Mouse (Mus musculus): Measurements from ENCODE around the gene Cdh4. TPM values are rescaled to one million over a fixed set of nuclear protein-coding genes. Genes with fewer than 3 reads are reported as not detected.

The Cdh4 gene
- total and polyA plus RNA-seq, 2 experiments from 2014 or later = 58.9 to 84.0 TPM

GRCm38 (mm10) chr2:179600347-179600746 lies 158.1 kb downstream of the Cdh4 start:
- 88% methylated on average over 2 of the region's 2 CpGs for WGBS
- Histone ChIP-seq H3K36me3 (ENCODE audit: insufficient read depth) (no peaks in the 10 kb centered on the region), H3K4me3 (ENCODE audit: low read depth, low read length) (no peak overlapping the region), H3K4me1 (ENCODE audit: insufficient read depth) (peaks cover 10% of the 10 kb centered on the region), H3K27me3 (ENCODE audit: insufficient read depth, low read length) (no peaks in the 10 kb centered on the region), H3K27ac (ENCODE audit: low read depth, low read length) (no peak overlapping the region), H3K9ac (no peak overlapping the region), H3K4me2 (ENCODE audit: low read depth) (no peak overlapping the region), H3K9me3 (ENCODE audit: low read length) (no peaks in the 10 kb centered on the region)
- ATAC-seq (no peak; the same call in 1 of the 2 replicates), DNase-seq (no peak)
- TF ChIP-seq CTCF (IDR thresholded peaks at IDR 0.05; ENCODE audit: low read depth) = no peak

GRCm38 (mm10) chr2:179601167-179601566 lies 158.9 kb downstream of the Cdh4 start:
- no peak overlapping the region for H3K9ac ChIP-seq
- 89% methylated on average over 9 of the region's 9 CpGs for WGBS
- ATAC-seq (no peak), DNase-seq (no peak)
- H3K4me1 ChIP-seq (ENCODE audit: insufficient read depth) = peaks cover 10% of the 10 kb centered on the region
- H3K36me3 ChIP-seq (ENCODE audit: insufficient read depth) = no peaks in the 10 kb centered on the region
- no peak overlapping the region for H3K4me3 ChIP-seq (ENCODE audit: low read depth, low read length)
- TF ChIP-seq CTCF (IDR thresholded peaks at IDR 0.05; ENCODE audit: low read depth) = no peak
- no peak overlapping the region for H3K4me2 ChIP-seq (ENCODE audit: low read depth)
- no peak overlapping the region for H3K27ac ChIP-seq (ENCODE audit: low read depth, low read length)
- H3K9me3 ChIP-seq (ENCODE audit: low read length) = no peaks in the 10 kb centered on the region
- no peaks in the 10 kb centered on the region for H3K27me3 ChIP-seq (ENCODE audit: insufficient read depth, low read length)

DNA sequence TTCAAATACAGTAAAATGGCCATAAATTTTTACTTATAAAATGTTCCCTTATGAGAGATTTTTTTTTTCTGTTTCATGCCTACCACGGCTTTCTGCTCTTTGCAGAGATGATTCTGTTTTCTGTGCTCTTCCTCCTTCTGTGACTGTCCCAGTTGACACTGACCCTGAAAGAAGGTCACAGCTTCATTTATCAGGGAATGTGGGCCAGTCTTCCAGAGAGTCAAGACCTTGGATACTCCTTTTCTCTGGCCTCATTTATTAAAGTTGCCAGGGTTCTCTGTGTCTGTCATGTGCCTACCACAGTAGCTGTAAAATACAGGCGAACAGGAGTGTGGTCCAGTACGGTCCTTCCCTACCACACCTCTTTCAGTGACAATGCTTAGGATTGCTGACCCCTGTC lies 162.5 kb downstream of the Cdh4 start:
- H3K4me1 ChIP-seq (ENCODE audit: insufficient read depth) = no peaks in the 10 kb centered on the region
- H3K4me2 ChIP-seq (ENCODE audit: low read depth) = no peak overlapping the region
- H3K9me3 ChIP-seq (ENCODE audit: low read length) = no peaks in the 10 kb centered on the region
- DNase-seq (no peak), ATAC-seq (no peak)
- H3K9ac ChIP-seq = no peak overlapping the region
- 84% methylated on average over 3 of the region's 3 CpGs for WGBS
- TF ChIP-seq CTCF (IDR thresholded peaks at IDR 0.05; ENCODE audit: low read depth) = no peak
- no peak overlapping the region for H3K4me3 ChIP-seq (ENCODE audit: low read depth, low read length)
- no peaks in the 10 kb centered on the region for H3K27me3 ChIP-seq (ENCODE audit: insufficient read depth, low read length)
- H3K27ac ChIP-seq (ENCODE audit: low read depth, low read length) = no peak overlapping the region
- no peaks in the 10 kb centered on the region for H3K36me3 ChIP-seq (ENCODE audit: insufficient read depth)

DNA sequence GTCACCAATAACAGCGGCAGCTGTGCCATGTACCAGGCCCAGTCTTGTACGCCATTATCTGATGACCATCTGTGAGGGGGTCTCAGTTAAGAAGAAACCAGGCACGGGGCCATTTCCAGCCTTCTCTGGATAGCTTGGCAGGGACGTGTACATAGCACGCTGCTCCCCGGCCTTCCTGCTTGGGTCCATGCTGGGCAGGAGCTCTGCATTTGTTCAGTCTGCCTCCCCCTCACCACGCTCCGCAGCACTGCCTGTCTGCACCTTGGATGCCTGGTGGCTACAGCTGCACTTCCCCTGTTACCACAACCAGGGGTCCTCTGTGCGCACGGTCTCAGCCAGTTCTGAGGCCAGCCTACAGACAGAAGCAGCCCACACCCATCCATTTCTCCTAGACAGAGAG lies 163.0 kb downstream of the Cdh4 start:
- no peak overlapping the region for H3K27ac ChIP-seq (ENCODE audit: low read depth, low read length)
- 0 out of 2 replicates have a peak, but pooled peaks have one; percentile 2 for TF ChIP-seq CTCF (IDR thresholded peaks at IDR 0.05; ENCODE audit: low read depth)
- no peak for DNase-seq
- no peaks in the 10 kb centered on the region for H3K4me1 ChIP-seq (ENCODE audit: insufficient read depth)
- no peaks in the 10 kb centered on the region for H3K27me3 ChIP-seq (ENCODE audit: insufficient read depth, low read length)
- no peaks in the 10 kb centered on the region for H3K36me3 ChIP-seq (ENCODE audit: insufficient read depth)
- no peaks in the 10 kb centered on the region for H3K9me3 ChIP-seq (ENCODE audit: low read length)
- peak; percentile 73 for ATAC-seq
- 49% methylated on average over 10 of the region's 10 CpGs for WGBS
- no peak overlapping the region for H3K4me3 ChIP-seq (ENCODE audit: low read depth, low read length)
- H3K9ac ChIP-seq = no peak overlapping the region
- no peak overlapping the region for H3K4me2 ChIP-seq (ENCODE audit: low read depth)

DNA sequence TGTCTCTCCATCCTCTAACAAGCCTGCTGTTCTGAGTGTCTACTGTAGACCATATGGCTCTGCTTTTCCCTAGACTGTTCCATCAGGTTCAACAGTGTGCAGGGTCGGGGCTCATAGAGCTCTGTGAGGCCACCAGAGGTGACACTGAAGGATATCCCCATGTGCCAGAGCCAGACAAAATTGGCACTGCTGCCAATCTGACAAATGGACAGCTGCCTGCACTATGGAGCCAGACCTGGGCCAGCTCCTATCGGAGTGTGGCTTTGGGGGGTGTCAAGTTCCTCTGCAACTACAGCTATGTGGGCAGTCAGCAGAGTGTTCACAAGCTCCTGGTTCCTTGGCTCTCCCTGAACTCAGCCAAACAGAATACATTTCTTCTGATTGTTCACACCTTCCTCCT lies 164.1 kb downstream of the Cdh4 start:
- no peaks in the 10 kb centered on the region for H3K27me3 ChIP-seq (ENCODE audit: insufficient read depth, low read length)
- no peak overlapping the region for H3K27ac ChIP-seq (ENCODE audit: low read depth, low read length)
- ATAC-seq (no peak), DNase-seq (no peak)
- no peak overlapping the region for H3K4me3 ChIP-seq (ENCODE audit: low read depth, low read length)
- 72% methylated on average over 2 of the region's 2 CpGs for WGBS
- no peaks in the 10 kb centered on the region for H3K4me1 ChIP-seq (ENCODE audit: insufficient read depth)
- H3K36me3 ChIP-seq (ENCODE audit: insufficient read depth) = no peaks in the 10 kb centered on the region
- H3K9ac ChIP-seq = no peak overlapping the region
- H3K4me2 ChIP-seq (ENCODE audit: low read depth) = no peak overlapping the region
- no peaks in the 10 kb centered on the region for H3K9me3 ChIP-seq (ENCODE audit: low read length)
- no peak for TF ChIP-seq CTCF (IDR thresholded peaks at IDR 0.05; ENCODE audit: low read depth)

- Histone ChIP-seq H3K9ac (no peak overlapping the region), H3K27me3 (ENCODE audit: insufficient read depth, low read length) (no peaks in the 10 kb centered on the region), H3K4me1 (ENCODE audit: insufficient read depth) (no peaks in the 10 kb centered on the region), H3K4me3 (ENCODE audit: low read depth, low read length) (no peak overlapping the region), H3K36me3 (ENCODE audit: insufficient read depth) (no peaks in the 10 kb centered on the region), H3K9me3 (ENCODE audit: low read length) (no peaks in the 10 kb centered on the region), H3K27ac (ENCODE audit: low read depth, low read length) (no peak overlapping the region), H3K4me2 (ENCODE audit: low read depth) (no peak overlapping the region)
- DNase-seq (no peak), ATAC-seq (no peak)
- WGBS = 64% methylated on average over 5 of the region's 5 CpGs
- no peak for TF ChIP-seq CTCF (IDR thresholded peaks at IDR 0.05; ENCODE audit: low read depth)
Measured at GRCm38 (mm10) chr2:179615906-179616305, 173.7 kb downstream of the Cdh4 start.

GRCm38 (mm10) chr2:179623643-179624473 lies 181.6 kb downstream of the Cdh4 start:
- Histone ChIP-seq H3K9ac (no peak overlapping the region), H3K27me3 (ENCODE audit: insufficient read depth, low read length) (no peaks in the 10 kb centered on the region), H3K36me3 (ENCODE audit: insufficient read depth) (no peaks in the 10 kb centered on the region), H3K4me2 (ENCODE audit: low read depth) (no peak overlapping the region), H3K9me3 (ENCODE audit: low read length) (no peaks in the 10 kb centered on the region), H3K4me1 (ENCODE audit: insufficient read depth) (no peaks in the 10 kb centered on the region), H3K27ac (ENCODE audit: low read depth, low read length) (no peak overlapping the region), H3K4me3 (ENCODE audit: low read depth, low read length) (no peak overlapping the region)
- DNase-seq = no peak
- peak; percentile 23; the same call in 1 of the 2 replicates for ATAC-seq
- no peak for TF ChIP-seq CTCF (IDR thresholded peaks at IDR 0.05; ENCODE audit: low read depth)
- 54% methylated on average over 17 of the region's 17 CpGs for WGBS

Data from forebrain, postnatal 0 days (tissue).